Mouse (Mus musculus) hindbrain, embryonic 12.5 days (tissue): Measurements from ENCODE around the gene Znfx1. TPM values are rescaled to one million over a fixed set of nuclear protein-coding genes. Genes with fewer than 3 reads are reported as not detected.

Experiments used
- ATAC-seq: fragments of 200-750 bp; cut with Nextera tagmentation; 2 replicates; pipeline ENCODE4 v1.8.0; 2017; ENCODE audit warnings: moderate TSS enrichment; ENCODE audit not compliant: low FRiP score
- H3K27ac ChIP-seq: fragments of 300-500 bp; sonication (generic); 2 replicates; pipeline ENCODE4 v1.5.1; 2016; ENCODE audit warnings: mild to moderate bottlenecking
- H3K27me3 ChIP-seq: fragments of 300-500 bp; sonication (generic); 2 replicates; pipeline ENCODE4 v1.6.1; 2016; ENCODE audit warnings: mild to moderate bottlenecking
- H3K36me3 ChIP-seq: fragments of 300-500 bp; sonication (generic); 2 replicates; pipeline ENCODE4 v1.6.1; 2016; ENCODE audit warnings: mild to moderate bottlenecking
- H3K4me1 ChIP-seq: fragments of 300-500 bp; sonication (generic); 2 replicates; pipeline ENCODE4 v1.6.1; 2016
- H3K4me2 ChIP-seq: fragments of 300-500 bp; sonication (generic); replicated peaks from 2 replicates; pipeline ENCODE4 v1.6.1; 2016; ENCODE audit warnings: mild to moderate bottlenecking
- H3K4me3 ChIP-seq: fragments of 300-500 bp; sonication (generic); 2 replicates; pipeline ENCODE4 v1.5.1; 2016; ENCODE audit warnings: mild to moderate bottlenecking
- H3K9ac ChIP-seq: fragments of 300-500 bp; sonication (generic); 2 replicates; pipeline ENCODE4 v1.6.1; 2016; ENCODE audit warnings: mild to moderate bottlenecking, moderate library complexity
- H3K9me3 ChIP-seq: fragments of 300-500 bp; sonication (generic); replicated peaks from 2 replicates; pipeline ENCODE4 v1.6.1; 2016; ENCODE audit warnings: mild to moderate bottlenecking
- WGBS: fragments of 180-500 bp; shearing (Covaris S2); methylation state at CpG from one replicate; pipeline ENCODE4 v1.1.7; 2016; 5-methylcytosine and 5-hydroxymethylcytosine counted together
- polyA plus RNA-seq: library from polyadenylated mRNA; unstranded; fragments of >200 nt; fragmentation: Nextera tagmentation; extraction: Ambion mirVana; gene quantifications from 2 replicates; pipeline ENCODE4 v1.2.1, GENCODE M21; 2016

The Znfx1 gene
- 9.4 and 9.7 TPM in 2 replicates for polyA plus RNA-seq

DNA sequence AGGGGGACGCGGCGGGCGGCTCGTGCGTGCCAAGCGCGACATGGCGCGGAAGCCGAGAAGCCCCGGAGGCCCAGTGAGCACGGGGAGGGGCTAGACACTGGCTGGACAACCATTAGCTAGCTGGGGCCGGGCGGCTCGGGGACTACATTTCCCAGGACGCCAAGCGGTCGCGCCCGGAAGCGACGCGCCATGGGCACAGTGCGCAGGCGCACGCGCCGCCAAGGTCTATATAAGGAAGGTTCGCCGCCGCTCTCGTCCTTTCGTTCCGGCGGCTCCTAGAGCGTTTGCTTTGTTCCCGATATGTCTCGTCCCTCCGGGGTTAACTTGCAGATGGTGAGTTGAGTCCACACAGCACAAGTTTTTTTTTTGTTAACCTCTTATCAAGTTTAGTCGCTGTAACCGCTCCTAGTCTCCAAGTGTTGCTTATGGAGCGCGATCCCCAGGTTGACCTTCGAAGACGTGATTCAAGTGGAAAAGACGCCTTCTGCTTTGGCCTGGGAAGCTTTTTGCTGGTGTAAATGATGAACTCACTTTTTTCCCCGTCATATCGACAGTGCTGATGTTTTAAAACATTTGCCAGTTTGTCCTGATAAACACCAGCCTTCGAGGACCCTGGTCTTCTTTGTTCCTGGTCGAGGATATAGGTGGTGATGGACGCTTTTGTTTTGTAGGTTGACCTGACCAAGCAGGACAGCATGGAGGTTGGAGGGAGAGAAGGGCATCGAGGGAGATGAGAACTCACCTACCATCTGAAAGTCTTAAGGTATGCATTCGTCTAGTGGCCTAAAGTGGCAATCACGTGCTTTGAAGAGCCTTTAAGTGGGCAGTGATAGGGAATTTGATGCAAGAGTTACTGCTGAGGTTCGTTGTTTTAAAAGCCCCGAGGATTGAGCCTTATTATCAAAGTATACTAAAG, at the start of gene Znfx1:
Gene Znfx1 (minus strand): TSS at position 51 of the 916 bp plus-strand sequence.
- peak within 1 kb of the TSS; percentile 87 for H3K4me2 ChIP-seq
- peaks cover 32% of the 10 kb centered on the region for H3K4me1 ChIP-seq
- H3K4me3 ChIP-seq = peak within 1 kb of the TSS; percentile 87
- H3K27me3 ChIP-seq = no peaks in the 10 kb centered on the region
- ATAC-seq = peak; percentile 96
- peak within 1 kb of the TSS; percentile 94 for H3K9ac ChIP-seq
- no peaks in the 10 kb centered on the region for H3K9me3 ChIP-seq
- H3K27ac ChIP-seq = peak within 1 kb of the TSS; percentile 94
- H3K36me3 ChIP-seq = peaks cover 37% of the 10 kb centered on the region
- WGBS = under 1% methylated on average over 55 of the region's 57 CpGs

DNA sequence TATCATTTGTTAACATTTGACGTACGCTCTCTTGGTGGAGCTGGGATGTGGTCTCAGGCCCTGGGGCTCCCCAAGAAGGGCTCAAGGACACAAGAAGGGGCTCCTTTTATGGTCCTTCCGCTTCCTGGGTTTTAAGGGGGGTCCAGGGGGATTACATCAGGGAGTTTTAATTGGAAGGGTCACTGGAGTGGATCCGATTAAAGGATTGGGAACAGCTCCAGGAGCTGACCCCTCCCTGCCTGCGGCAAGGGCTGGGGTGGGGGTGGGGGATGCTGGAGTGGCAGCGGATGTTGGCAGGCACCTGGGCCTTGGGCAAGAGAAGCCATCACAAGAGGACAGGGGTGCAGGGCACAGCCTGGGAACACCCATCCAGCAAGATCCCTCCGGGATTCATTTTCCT, 49.4 kb upstream of the Znfx1 start:
- Histone ChIP-seq H3K4me1 (peaks cover 4% of the 10 kb centered on the region; the same call in 1 of the 2 replicates), H3K9me3 (no peaks in the 10 kb centered on the region), H3K27me3 (no peaks in the 10 kb centered on the region), H3K9ac (peak overlapping the region; percentile 13; the same call in 1 of the 2 replicates), H3K36me3 (no peaks in the 10 kb centered on the region), H3K27ac (no peak overlapping the region), H3K4me2 (no peak overlapping the region), H3K4me3 (no peak overlapping the region)
- no peak for ATAC-seq
- 59% methylated on average over 7 of the region's 7 CpGs for WGBS

GRCm38 (mm10) chr2:167109506-167109905, 46.7 kb upstream of the Znfx1 start:
- no peak overlapping the region for H3K27ac ChIP-seq
- no peaks in the 10 kb centered on the region for H3K9me3 ChIP-seq
- no peaks in the 10 kb centered on the region for H3K36me3 ChIP-seq
- ATAC-seq = no peak
- H3K9ac ChIP-seq = no peak overlapping the region
- WGBS = 83% methylated on average over 8 of the region's 8 CpGs
- peaks cover 4% of the 10 kb centered on the region; the same call in 1 of the 2 replicates for H3K4me1 ChIP-seq
- H3K27me3 ChIP-seq = no peaks in the 10 kb centered on the region
- no peak overlapping the region for H3K4me3 ChIP-seq
- H3K4me2 ChIP-seq = no peak overlapping the region

DNA sequence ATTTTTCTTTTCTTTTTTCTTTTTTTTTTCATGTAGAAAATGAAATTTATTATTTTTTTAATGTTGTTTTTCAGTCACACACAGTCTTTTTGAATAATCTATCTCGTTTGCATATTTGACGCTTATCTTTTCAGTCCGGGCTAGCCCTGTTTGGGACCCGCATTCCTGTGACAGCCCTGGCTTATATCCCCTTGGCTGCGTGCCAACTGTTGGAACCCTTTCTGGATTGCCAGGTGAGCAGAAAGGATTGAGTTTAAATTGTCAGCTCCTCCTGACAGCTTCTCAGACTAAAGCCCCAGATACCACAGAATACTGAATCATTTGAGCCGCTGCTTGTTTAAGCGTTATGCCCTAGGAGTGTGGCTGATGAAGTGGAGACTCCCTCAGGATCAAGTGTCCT, 40.7 kb upstream of the Znfx1 start:
- no peak overlapping the region for H3K4me3 ChIP-seq
- no peaks in the 10 kb centered on the region for H3K27me3 ChIP-seq
- no peaks in the 10 kb centered on the region for H3K9me3 ChIP-seq
- H3K36me3 ChIP-seq = no peaks in the 10 kb centered on the region
- H3K9ac ChIP-seq = no peak overlapping the region
- no peak overlapping the region for H3K27ac ChIP-seq
- no peaks in the 10 kb centered on the region for H3K4me1 ChIP-seq
- no peak for ATAC-seq
- no peak overlapping the region for H3K4me2 ChIP-seq
- 80% methylated on average over 7 of the region's 7 CpGs for WGBS

GRCm38 (mm10) chr2:167101743-167102441, 39.1 kb upstream of the Znfx1 start:
- Histone ChIP-seq H3K9me3 (no peaks in the 10 kb centered on the region), H3K27ac (no peak overlapping the region), H3K36me3 (no peaks in the 10 kb centered on the region), H3K4me1 (no peaks in the 10 kb centered on the region), H3K9ac (no peak overlapping the region), H3K4me3 (no peak overlapping the region), H3K4me2 (no peak overlapping the region), H3K27me3 (no peaks in the 10 kb centered on the region)
- ATAC-seq = no peak
- 76% methylated on average over 17 of the region's 17 CpGs for WGBS

DNA sequence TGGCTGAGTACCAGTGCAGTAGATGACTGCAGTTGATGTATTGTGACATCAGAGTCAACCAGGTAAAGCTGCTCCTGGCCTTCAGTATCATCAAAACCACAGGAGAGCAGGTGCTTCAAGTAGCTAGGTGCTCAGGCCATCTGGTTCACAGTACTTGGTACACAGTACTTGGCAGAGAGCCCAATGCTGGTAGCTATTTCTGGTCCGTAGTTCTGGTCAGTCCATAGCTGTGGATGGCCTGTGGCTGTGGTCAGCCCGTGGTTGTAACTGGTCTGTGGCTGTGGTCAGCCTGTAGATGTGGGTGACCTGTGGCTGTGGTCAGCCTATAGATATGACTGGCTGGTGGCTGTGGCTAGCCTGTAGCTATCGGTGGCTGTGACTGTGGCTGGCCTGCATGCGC, 31.9 kb upstream of the Znfx1 start:
- Histone ChIP-seq H3K4me1 (no peaks in the 10 kb centered on the region), H3K9me3 (no peaks in the 10 kb centered on the region), H3K36me3 (no peaks in the 10 kb centered on the region), H3K9ac (no peak overlapping the region), H3K27me3 (no peaks in the 10 kb centered on the region), H3K4me2 (no peak overlapping the region), H3K27ac (no peak overlapping the region), H3K4me3 (no peak overlapping the region)
- no peak for ATAC-seq
- WGBS = 96% methylated on average over 4 of the region's 4 CpGs

- 96% methylated on average over 13 of the region's 13 CpGs for whole genome bisulfite sequencing
- ATAC-seq = no peak
- H3K36me3 ChIP-seq = no peaks in the 10 kb centered on the region
Measured at GRCm38 (mm10) chr2:167093171-167093900, 30.5 kb upstream of the Znfx1 start.

DNA sequence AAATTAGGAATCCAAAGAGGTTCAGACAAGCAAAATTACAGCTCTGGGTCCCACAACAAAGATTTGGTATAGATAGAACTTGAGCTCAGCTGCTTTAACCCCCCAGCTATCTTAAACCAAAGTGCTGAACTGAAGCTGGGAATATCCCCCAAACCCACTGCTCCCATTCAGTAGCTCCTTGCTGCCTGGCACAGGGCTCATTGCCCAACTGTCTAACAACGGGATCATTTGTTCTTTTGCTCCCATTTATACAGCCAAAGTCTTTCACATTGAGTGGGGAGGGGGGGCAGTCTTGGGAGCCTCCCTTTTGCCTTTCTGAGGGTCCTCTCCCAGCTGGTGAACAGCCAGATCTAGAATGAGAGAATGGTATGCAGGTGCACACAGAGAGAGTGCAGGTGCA, 27.5 kb upstream of the Znfx1 start:
- WGBS = 79% methylated on average over 1 of the region's 1 CpGs
- no peaks in the 10 kb centered on the region for H3K27me3 ChIP-seq
- H3K9me3 ChIP-seq = no peaks in the 10 kb centered on the region
- no peak overlapping the region for H3K4me3 ChIP-seq
- no peak for ATAC-seq
- no peak overlapping the region for H3K4me2 ChIP-seq
- no peak overlapping the region for H3K27ac ChIP-seq
- H3K4me1 ChIP-seq = no peaks in the 10 kb centered on the region
- H3K36me3 ChIP-seq = no peaks in the 10 kb centered on the region
- no peak overlapping the region for H3K9ac ChIP-seq

More at GRCm38 (mm10) chr2:167093171-167093900, 30.5 kb upstream of the Znfx1 start:
- H3K9me3 ChIP-seq = no peaks in the 10 kb centered on the region
- H3K27ac ChIP-seq = no peak overlapping the region
- H3K4me1 ChIP-seq = no peaks in the 10 kb centered on the region
- no peak overlapping the region for H3K4me3 ChIP-seq
- no peaks in the 10 kb centered on the region for H3K27me3 ChIP-seq
- H3K9ac ChIP-seq = no peak overlapping the region
- no peak overlapping the region for H3K4me2 ChIP-seq

DNA sequence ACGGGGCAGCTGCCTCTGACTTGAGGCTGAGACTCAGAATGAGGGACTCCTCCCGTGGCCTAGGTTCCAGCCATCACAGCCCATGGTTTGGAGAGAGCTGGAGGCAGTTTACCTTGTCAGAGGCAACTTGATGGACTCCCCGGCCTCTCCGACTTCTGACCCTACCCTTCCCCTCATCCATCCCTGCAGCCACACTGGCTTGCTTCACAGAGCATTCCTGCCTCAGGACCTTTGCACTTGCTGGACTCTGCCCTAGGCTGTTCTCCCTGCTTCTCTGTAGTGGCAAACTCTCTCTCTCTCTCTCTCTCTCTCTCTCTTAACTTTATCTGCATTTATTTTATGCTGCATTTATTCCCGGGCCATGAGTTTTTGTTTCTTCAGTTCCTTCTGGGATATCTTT, 24.0 kb upstream of the Znfx1 start:
- H3K4me2 ChIP-seq = no peak overlapping the region
- no peaks in the 10 kb centered on the region for H3K36me3 ChIP-seq
- WGBS = 75% methylated on average over 5 of the region's 5 CpGs
- no peaks in the 10 kb centered on the region for H3K27me3 ChIP-seq
- H3K9me3 ChIP-seq = no peaks in the 10 kb centered on the region
- no peak for ATAC-seq
- H3K4me1 ChIP-seq = peaks cover 3% of the 10 kb centered on the region
- no peak overlapping the region for H3K4me3 ChIP-seq
- no peak overlapping the region for H3K27ac ChIP-seq
- no peak overlapping the region for H3K9ac ChIP-seq

DNA sequence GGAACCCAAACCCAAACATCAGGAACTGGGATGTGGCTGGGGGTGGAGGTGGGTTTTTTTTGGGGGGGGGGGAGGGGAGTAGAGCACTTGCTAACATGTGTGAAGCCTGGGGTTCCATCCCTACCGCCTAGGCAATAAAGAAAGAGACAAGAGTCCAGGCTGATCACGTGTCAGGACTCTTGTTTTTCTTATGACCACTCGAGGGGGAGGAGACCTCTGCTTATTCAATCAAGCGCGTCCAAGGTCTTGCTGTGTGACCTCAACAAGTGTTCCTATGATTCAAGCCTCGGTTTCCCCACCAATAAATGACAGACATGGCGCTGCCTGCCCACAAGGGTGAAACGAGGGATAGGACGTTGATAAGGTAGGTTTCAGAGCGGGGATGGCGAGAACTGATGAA, 23.3 kb upstream of the Znfx1 start:
- WGBS = 62% methylated on average over 11 of the region's 11 CpGs

DNA sequence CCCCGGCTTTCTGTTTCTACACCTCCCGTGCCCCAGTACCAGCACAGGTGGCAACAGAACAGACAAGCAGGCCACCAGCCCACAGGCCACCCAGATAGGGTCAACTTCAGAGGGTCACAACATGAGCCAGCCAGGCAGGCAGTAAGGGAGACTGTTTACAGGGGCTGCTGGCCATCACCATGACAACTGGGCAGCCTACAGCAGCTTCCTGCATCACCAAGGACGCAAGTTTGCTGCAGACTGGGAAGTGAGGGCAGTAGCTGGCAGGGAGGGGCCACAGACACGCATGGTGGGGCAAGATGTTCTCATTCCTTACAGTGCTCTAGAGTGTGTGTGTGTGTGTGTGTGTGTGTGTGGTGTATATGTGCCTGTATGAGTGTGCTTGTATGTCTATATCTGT, 18.8 kb upstream of the Znfx1 start:
- H3K36me3 ChIP-seq = no peaks in the 10 kb centered on the region
- no peaks in the 10 kb centered on the region for H3K9me3 ChIP-seq
- H3K4me2 ChIP-seq = no peak overlapping the region
- peak overlapping the region; percentile 36; the same call in 1 of the 2 replicates for H3K9ac ChIP-seq
- peak; percentile 39; the same call in 1 of the 2 replicates for ATAC-seq
- no peaks in the 10 kb centered on the region for H3K27me3 ChIP-seq
- whole genome bisulfite sequencing = 29% methylated on average over 4 of the region's 4 CpGs
- peaks cover 25% of the 10 kb centered on the region for H3K4me1 ChIP-seq
- H3K4me3 ChIP-seq = no peak overlapping the region
- no peak overlapping the region for H3K27ac ChIP-seq

More for the DNA sequence above, 23.3 kb upstream of the Znfx1 start:
- Histone ChIP-seq H3K4me3 (no peak overlapping the region), H3K27ac (no peak overlapping the region), H3K9me3 (no peaks in the 10 kb centered on the region), H3K4me2 (no peak overlapping the region), H3K36me3 (no peaks in the 10 kb centered on the region), H3K9ac (no peak overlapping the region), H3K27me3 (no peaks in the 10 kb centered on the region), H3K4me1 (peaks cover 8% of the 10 kb centered on the region)
- no peak for ATAC-seq

- Histone ChIP-seq H3K36me3 (no peaks in the 10 kb centered on the region), H3K4me1 (peaks cover 25% of the 10 kb centered on the region), H3K4me2 (no peak overlapping the region), H3K4me3 (no peak overlapping the region), H3K9ac (no peak overlapping the region), H3K9me3 (no peaks in the 10 kb centered on the region), H3K27me3 (no peaks in the 10 kb centered on the region), H3K27ac (no peak overlapping the region)
- WGBS = 61% methylated on average over 6 of the region's 6 CpGs
- ATAC-seq = no peak
Measured at GRCm38 (mm10) chr2:167081135-167081534, 18.3 kb upstream of the Znfx1 start.
